Mouse (Mus musculus) midbrain, embryonic 16.5 days (tissue): ENCODE measurements around the gene 9130019O22Rik. TPM values are rescaled to one million over a fixed set of nuclear protein-coding genes. Genes with fewer than 3 reads are reported as not detected.
A peak's percentile ranks its signal among the peaks of the same experiment; 100 is the strongest.
"Not testable (repeated sequence)": the region's sequence is repeated elsewhere in the genome, so short reads cannot be mapped to it uniquely, and the experiment has no call there.

Experiments
- ATAC-seq: fragments of 200-750 bp; cut with Nextera tagmentation; 2 replicates; pipeline ENCODE4 v1.8.0; 2017; ENCODE audit warnings: moderate TSS enrichment
- H3K27ac ChIP-seq: fragments of 300-500 bp; sonication (generic); 2 replicates; pipeline ENCODE4 v1.5.1; 2014; ENCODE audit warnings: mild to moderate bottlenecking, low read length, mixed read lengths
- H3K27me3 ChIP-seq: fragments of 300-500 bp; sonication (generic); 2 replicates; pipeline ENCODE4 v1.6.1; 2014; ENCODE audit warnings: low read depth, low read length, mixed read lengths; ENCODE audit not compliant: control insufficient read depth, insufficient read depth
- H3K36me3 ChIP-seq: fragments of 300-500 bp; sonication (generic); 2 replicates; pipeline ENCODE4 v1.6.1; 2014; ENCODE audit warnings: mild to moderate bottlenecking, low read length, moderate library complexity, mixed read lengths; ENCODE audit not compliant: control insufficient read depth, insufficient read depth
- H3K4me1 ChIP-seq: fragments of 300-500 bp; sonication (generic); 2 replicates; pipeline ENCODE4 v1.6.1; 2014; ENCODE audit warnings: mild to moderate bottlenecking, low read length, mixed read lengths; ENCODE audit not compliant: control insufficient read depth, insufficient read depth
- H3K4me2 ChIP-seq: fragments of 300-500 bp; sonication (generic); 2 replicates; pipeline ENCODE4 v1.6.1; 2014; ENCODE audit warnings: mild to moderate bottlenecking, low read length, mixed read lengths
- H3K4me3 ChIP-seq: fragments of 300-500 bp; sonication (generic); 2 replicates; pipeline ENCODE4 v1.5.1; 2014; ENCODE audit warnings: low read depth, mild to moderate bottlenecking, low read length, moderate library complexity, mixed read lengths
- H3K9ac ChIP-seq: fragments of 300-500 bp; sonication (generic); 2 replicates; pipeline ENCODE4 v1.6.1; 2014; ENCODE audit warnings: low read depth, low read length, mixed read lengths
- H3K9me3 ChIP-seq: fragments of 300-500 bp; sonication (generic); replicated peaks from 2 replicates; pipeline ENCODE4 v1.6.1; 2014; ENCODE audit warnings: mild to moderate bottlenecking, low read length, mixed read lengths; ENCODE audit not compliant: control insufficient read depth, poor library complexity, severe bottlenecking
- WGBS: fragments of 180-500 bp; shearing (Covaris S2); extraction: QIAGEN DNeasy Blood & Tissue Kit; methylation state at CpG from one replicate; pipeline ENCODE4 v1.1.7; 2014; 5-methylcytosine and 5-hydroxymethylcytosine counted together
- polyA plus RNA-seq: library from polyadenylated mRNA; unstranded; fragments of >200 nt; fragmentation: Nextera tagmentation; extraction: Ambion mirVana; gene quantifications from 2 replicates; pipeline ENCODE4 v1.2.1, GENCODE M21; 2015

9130019O22Rik gene
- polyA plus RNA-seq, 1 experiment from 2014 or later, result 4.6 TPM

DNA sequence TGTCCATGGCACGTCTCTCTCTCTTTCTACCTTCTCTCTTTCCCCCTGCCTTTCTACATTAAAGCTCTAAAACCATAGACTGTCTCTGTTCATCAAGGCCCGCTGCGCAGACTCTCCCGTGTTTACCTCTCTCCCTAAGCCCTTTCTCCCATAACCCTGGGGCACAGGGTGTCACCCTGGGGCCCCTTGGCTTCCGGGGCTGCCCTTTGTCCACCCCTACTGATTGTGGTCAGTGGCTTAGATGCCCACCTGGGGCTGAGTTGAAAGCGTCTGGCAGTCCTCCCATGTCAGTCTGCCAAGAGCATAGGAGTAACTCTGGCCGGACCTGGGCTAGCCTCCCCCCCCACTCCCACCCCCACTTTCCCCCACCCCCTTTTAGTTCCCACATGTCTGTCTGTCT, 3.3 kb upstream of the 9130019O22Rik start:
- H3K4me1 ChIP-seq, result peaks cover 17% of the 10 kb centered on the region
- H3K36me3 ChIP-seq, result peaks cover 3% of the 10 kb centered on the region; the same call in 1 of the 2 replicates
- no peak overlapping the region for H3K9ac ChIP-seq
- 72% methylated on average over 7 of the region's 7 CpGs for WGBS
- H3K9me3 ChIP-seq, result no peaks in the 10 kb centered on the region
- H3K4me3 ChIP-seq, result no peak overlapping the region
- no peak overlapping the region for H3K27ac ChIP-seq
- H3K27me3 ChIP-seq, result no peaks in the 10 kb centered on the region
- ATAC-seq, result no peak
- no peak overlapping the region for H3K4me2 ChIP-seq

DNA sequence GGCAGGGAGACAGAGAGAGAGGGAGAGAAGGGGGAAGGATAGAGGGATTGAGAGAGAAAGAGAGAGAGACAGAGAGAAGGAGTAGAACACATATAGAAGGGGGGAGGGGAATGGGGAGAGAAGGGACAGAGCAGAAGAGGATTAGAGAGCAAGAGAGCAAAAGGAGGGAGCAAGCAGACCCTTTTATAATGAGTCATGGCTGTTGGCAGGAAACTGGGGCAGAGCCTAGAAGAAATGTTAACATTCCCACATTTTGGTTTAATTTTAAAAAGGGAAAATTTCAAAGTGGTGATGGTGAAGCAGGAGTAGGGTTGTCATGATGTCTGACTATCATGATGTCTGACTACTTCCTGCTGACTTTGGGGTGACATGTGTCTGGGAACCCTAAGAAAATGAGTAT, 1.2 kb upstream of the 9130019O22Rik start:
- not testable (repeated sequence) for ATAC-seq, H3K4me2 ChIP-seq, H3K27ac ChIP-seq, H3K4me3 ChIP-seq, H3K9me3 ChIP-seq, H3K9ac ChIP-seq, H3K36me3 ChIP-seq, H3K27me3 ChIP-seq
- peaks cover 11% of the 10 kb centered on the region for H3K4me1 ChIP-seq

GRCm38 (mm10) chr7:127385560-127385959, 1.4 kb downstream of the 9130019O22Rik start:
- not testable (repeated sequence) for H3K9me3 ChIP-seq, H3K9ac ChIP-seq, H3K4me2 ChIP-seq, H3K27ac ChIP-seq, H3K4me3 ChIP-seq, H3K27me3 ChIP-seq, H3K4me1 ChIP-seq, ATAC-seq, H3K36me3 ChIP-seq
- 97% methylated on average over 4 of the region's 4 CpGs for WGBS

DNA sequence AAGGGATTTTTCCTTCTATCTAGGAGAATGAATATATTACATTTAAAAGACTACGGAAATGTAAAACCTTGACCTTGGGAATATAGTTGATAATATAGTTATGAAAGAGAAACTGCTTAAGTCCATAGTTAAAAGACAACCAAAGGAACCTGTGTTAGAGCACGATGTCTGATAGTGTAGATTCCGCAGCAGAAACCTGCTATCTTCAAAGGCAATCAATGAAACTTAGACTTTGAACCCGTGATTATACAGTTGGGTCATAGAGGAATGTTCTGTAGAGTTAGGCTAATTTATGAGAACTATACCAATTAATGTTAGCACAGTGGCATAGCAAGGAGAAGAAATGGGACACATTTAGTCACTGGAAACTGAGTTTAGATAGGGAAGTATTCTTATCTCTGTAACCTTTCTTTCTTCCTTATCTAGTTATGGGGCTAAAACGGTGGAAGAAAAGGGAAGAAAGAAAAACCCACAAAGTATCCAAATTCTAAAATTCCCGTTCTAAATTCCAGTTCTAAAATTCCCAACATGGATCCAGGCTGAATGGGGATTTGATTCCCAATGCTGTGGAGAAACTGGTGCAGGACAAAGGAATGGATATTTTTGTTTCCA, 8.6 kb downstream of the 9130019O22Rik start:
- H3K9ac ChIP-seq, result no peak overlapping the region
- H3K27ac ChIP-seq, result no peak overlapping the region
- ATAC-seq, result no peak
- H3K4me2 ChIP-seq, result no peak overlapping the region
- no peak overlapping the region for H3K4me3 ChIP-seq
- 0 out of 2 replicates have a peak, but pooled peaks cover 3% of the 10 kb centered on the region for H3K4me1 ChIP-seq
- H3K36me3 ChIP-seq, result no peaks in the 10 kb centered on the region
- 82% methylated on average over 6 of the region's 6 CpGs for WGBS
- no peaks in the 10 kb centered on the region for H3K27me3 ChIP-seq
- H3K9me3 ChIP-seq, result no peaks in the 10 kb centered on the region

- Histone ChIP-seq H3K9ac (peak within 1 kb of the TSS; percentile 83), H3K4me2 (peak within 1 kb of the TSS; percentile 66), H3K27ac (peak within 1 kb of the TSS; percentile 78), H3K4me3 (peak within 1 kb of the TSS; percentile 74)
- WGBS, result 1% methylated on average over 49 of the region's 49 CpGs
- ATAC-seq, result peak; percentile 92
- H3K27me3 ChIP-seq, H3K36me3 ChIP-seq, H3K4me1 ChIP-seq, H3K9me3 ChIP-seq: not testable (repeated sequence)
Observed at GRCm38 (mm10) chr7:127375271-127376245, 11.4 kb downstream of the 9130019O22Rik start, which contains the start of gene Zfp747. Gene Zfp747 (minus strand): TSS chr7:127376050.

DNA sequence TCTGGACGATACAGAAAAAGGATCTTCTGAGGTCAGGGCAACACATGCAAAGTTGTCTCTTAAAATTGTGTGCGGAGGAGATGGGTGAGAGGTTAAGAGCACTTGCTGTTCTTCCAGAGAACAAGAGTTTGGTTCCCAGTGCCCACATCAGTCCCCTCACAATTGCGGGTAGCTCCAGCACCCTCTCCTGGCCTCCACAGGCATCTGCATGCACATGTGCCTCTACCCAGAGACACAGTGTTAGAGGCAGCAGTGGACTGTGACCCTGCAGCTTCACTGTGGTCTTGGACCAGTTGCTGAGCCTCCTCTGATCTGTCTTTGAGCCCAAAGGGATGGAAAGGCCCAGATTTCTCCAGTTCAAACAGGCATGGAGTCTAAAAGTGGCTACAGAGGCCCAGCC, 15.1 kb downstream of the 9130019O22Rik start:
- not testable (repeated sequence) for H3K27ac ChIP-seq, H3K9me3 ChIP-seq, H3K36me3 ChIP-seq, H3K4me1 ChIP-seq, H3K4me2 ChIP-seq, H3K9ac ChIP-seq, H3K4me3 ChIP-seq, H3K27me3 ChIP-seq, ATAC-seq
- WGBS, result 80% methylated on average over 3 of the region's 3 CpGs

DNA sequence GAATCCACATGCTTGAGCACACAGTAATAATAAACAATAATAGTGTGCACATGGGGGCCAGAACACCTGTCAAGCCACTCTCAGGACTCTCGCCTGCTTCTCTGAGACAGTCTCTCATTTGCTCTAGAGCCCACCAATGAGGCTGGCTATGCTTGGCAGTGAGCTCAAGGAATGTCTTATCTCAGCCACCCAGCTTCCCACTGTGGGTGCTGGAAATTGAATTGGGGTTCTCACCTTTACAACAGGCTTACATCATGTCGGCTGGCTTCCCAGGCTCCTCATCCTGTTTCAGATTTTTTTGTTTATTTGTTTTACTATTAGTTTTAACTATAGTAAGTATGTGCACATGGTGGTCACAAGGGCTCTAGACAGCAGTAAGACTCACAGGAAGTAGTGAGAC, 15.8 kb downstream of the 9130019O22Rik start:
- no peaks in the 10 kb centered on the region; the same call in 1 of the 2 replicates for H3K36me3 ChIP-seq
- H3K9me3 ChIP-seq, result no peaks in the 10 kb centered on the region
- no peak overlapping the region for H3K4me3 ChIP-seq
- H3K4me1 ChIP-seq, result 0 out of 2 replicates have a peak, but pooled peaks cover 3% of the 10 kb centered on the region
- H3K27ac ChIP-seq, result no peak overlapping the region
- 83% methylated on average over 2 of the region's 2 CpGs for WGBS
- H3K9ac ChIP-seq, result no peak overlapping the region
- no peak for ATAC-seq
- H3K27me3 ChIP-seq, result no peaks in the 10 kb centered on the region
- no peak overlapping the region for H3K4me2 ChIP-seq

DNA sequence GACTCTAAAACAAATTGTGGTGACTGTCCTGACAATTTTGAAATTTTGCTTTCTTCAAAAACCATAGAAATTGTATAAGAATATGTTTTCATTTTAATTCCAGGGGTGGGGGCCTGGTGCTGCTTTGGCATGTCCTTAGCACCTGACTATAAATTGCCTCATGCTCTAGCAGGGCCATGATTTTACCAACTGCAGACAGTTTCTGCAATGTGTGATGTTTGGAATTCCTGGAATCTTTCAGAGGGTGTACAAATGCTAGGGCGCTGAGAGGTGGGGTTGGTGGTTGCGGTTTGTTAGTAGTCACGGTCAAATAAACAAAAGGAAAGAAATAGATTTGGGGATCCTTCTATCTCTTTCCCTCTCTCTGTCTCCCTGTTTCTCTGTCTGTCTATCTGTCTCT, 20.7 kb downstream of the 9130019O22Rik start:
- H3K4me1 ChIP-seq, result peaks cover 9% of the 10 kb centered on the region
- H3K9ac ChIP-seq, result no peak overlapping the region
- H3K27me3 ChIP-seq, result no peaks in the 10 kb centered on the region; the same call in 1 of the 2 replicates
- ATAC-seq, result no peak
- H3K4me3 ChIP-seq, result no peak overlapping the region
- no peak overlapping the region for H3K4me2 ChIP-seq
- H3K36me3 ChIP-seq, result no peaks in the 10 kb centered on the region; the same call in 1 of the 2 replicates
- WGBS, result 93% methylated on average over 3 of the region's 3 CpGs
- no peak overlapping the region for H3K27ac ChIP-seq
- no peaks in the 10 kb centered on the region for H3K9me3 ChIP-seq

DNA sequence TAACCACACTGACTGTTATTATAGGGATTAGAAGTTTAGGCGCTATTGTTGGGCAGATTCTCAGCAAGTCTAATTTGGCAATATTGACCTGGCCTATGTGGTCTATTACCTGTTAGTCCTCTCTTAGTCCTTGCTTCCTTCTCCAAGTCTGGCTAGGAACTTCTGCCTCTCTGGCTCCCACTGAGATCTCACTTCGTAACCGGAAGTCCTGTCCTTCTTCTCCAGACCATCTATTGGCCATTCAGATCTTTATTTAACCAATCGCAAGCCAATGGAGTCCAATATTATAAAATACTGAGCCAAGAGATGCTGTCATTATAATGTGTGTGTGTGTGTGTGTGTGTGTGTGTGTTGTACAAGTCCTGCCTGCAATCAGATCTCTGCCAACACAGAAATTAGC, 22.8 kb downstream of the 9130019O22Rik start:
- no peak for ATAC-seq
- 38% methylated on average over 4 of the region's 4 CpGs for WGBS
- no peak overlapping the region; the same call in 1 of the 2 replicates for H3K9ac ChIP-seq
- no peak overlapping the region for H3K27ac ChIP-seq
- H3K4me3 ChIP-seq, result peak overlapping the region; percentile 27; the same call in 1 of the 2 replicates
- peaks cover 9% of the 10 kb centered on the region for H3K4me1 ChIP-seq
- no peaks in the 10 kb centered on the region for H3K9me3 ChIP-seq
- H3K27me3 ChIP-seq, result no peaks in the 10 kb centered on the region; the same call in 1 of the 2 replicates
- H3K4me2 ChIP-seq, result peak overlapping the region; percentile 51
- H3K36me3 ChIP-seq, result no peaks in the 10 kb centered on the region
